Mouse (Mus musculus): ENCODE results near the gene Mgat4b.

- TF ChIP-seq TAL1 (IDR thresholded peaks at IDR 0.05; ENCODE audit: low read length) (no peak), GATA1 (IDR thresholded peaks at IDR 0.05; ENCODE audit: low read length) (no peak)
Observed at GRCm38 (mm10) chr11:50233993-50234392, 23.3 kb downstream of the Mgat4b start.
